Mouse (Mus musculus) cerebellum, postnatal 10 days (tissue): ENCODE measurements around the gene Esyt1.
"Not testable (repeated sequence)": the region's sequence is repeated elsewhere in the genome, so short reads cannot be mapped to it uniquely, and the experiment has no call there.

Experiments used
- DNase-seq, 2 experiments: peaks; one replicate each; pipeline ENCODE4 v3.0.0; 2021; ENCODE audit warnings: mixed read lengths in 2 of 2

Esyt1 gene

GRCm38 (mm10) chr10:128504641-128505370, 20.9 kb downstream of the Esyt1 start:
- no peak for DNase-seq

- DNase-seq, result no peak
These were observed 21.7 kb downstream of the Esyt1 start for GRCm38 (mm10) chr10:128504012-128504411.

GRCm38 (mm10) chr10:128503532-128503931, 22.1 kb downstream of the Esyt1 start:
- DNase-seq, result no peak

- no peak for DNase-seq
These were observed 23.3 kb downstream of the Esyt1 start for GRCm38 (mm10) chr10:128502341-128502740.

GRCm38 (mm10) chr10:128499116-128499671, 26.5 kb downstream of the Esyt1 start:
- peak; percentile 70 to 79 for DNase-seq

- DNase-seq, result peak; percentile 96 to 98
These were observed 27.1 kb downstream of the Esyt1 start, which contains the start of gene Myl6b for GRCm38 (mm10) chr10:128498590-128498989. Myl6b (minus strand) TSS chr10:128498685.

GRCm38 (mm10) chr10:128497134-128497737, 28.4 kb downstream of the Esyt1 start:
- DNase-seq, result peak in 1 of 2 experiments; percentile 20

GRCm38 (mm10) chr10:128496509-128497077, 29.1 kb downstream of the Esyt1 start:
- DNase-seq, result peak in 1 of 2 experiments; percentile 13

- DNase-seq, result no peak
These were observed 29.8 kb downstream of the Esyt1 start for GRCm38 (mm10) chr10:128495903-128496302.

GRCm38 (mm10) chr10:128495270-128495669, 30.4 kb downstream of the Esyt1 start:
- DNase-seq, result peak in 1 of 2 experiments; percentile 59

- DNase-seq, result peak in 1 of 2 experiments; percentile 25
These were observed 30.9 kb downstream of the Esyt1 start for GRCm38 (mm10) chr10:128494667-128495245.

- peak; percentile 100 for DNase-seq
These were observed 31.7 kb downstream of the Esyt1 start, which contains the start of gene Myl6 for GRCm38 (mm10) chr10:128493695-128494666. Myl6 (minus strand) TSS chr10:128494145.

- DNase-seq, result peak in 1 of 2 experiments; percentile 69
These were observed 32.4 kb downstream of the Esyt1 start for GRCm38 (mm10) chr10:128493319-128493694.

GRCm38 (mm10) chr10:128492633-128493311, 32.9 kb downstream of the Esyt1 start:
- DNase-seq, result peak; percentile 73 to 74

- not testable (repeated sequence) for DNase-seq
These were observed 33.6 kb downstream of the Esyt1 start for GRCm38 (mm10) chr10:128492051-128492450.

GRCm38 (mm10) chr10:128491495-128491894, 34.2 kb downstream of the Esyt1 start:
- peak; percentile 27 to 39 for DNase-seq

GRCm38 (mm10) chr10:128490912-128491311, 34.8 kb downstream of the Esyt1 start:
- peak; percentile 24 to 27 for DNase-seq

- DNase-seq, result peak; percentile 24 to 34
These were observed 35.4 kb downstream of the Esyt1 start for GRCm38 (mm10) chr10:128490232-128490631.

GRCm38 (mm10) chr10:128489785-128490184, 35.9 kb downstream of the Esyt1 start:
- DNase-seq, result peak in 1 of 2 experiments; percentile 19

- DNase-seq, result peak in 1 of 2 experiments; percentile 15
These were observed 36.3 kb downstream of the Esyt1 start for GRCm38 (mm10) chr10:128489380-128489779.

GRCm38 (mm10) chr10:128488776-128489175, 36.9 kb downstream of the Esyt1 start:
- peak; percentile 26 to 32 for DNase-seq
